Mouse (Mus musculus) embryonic facial prominence, embryonic 11.5 days (tissue): ENCODE results near the gene Fam208a. TPM values are rescaled to one million over a fixed set of nuclear protein-coding genes. Genes with fewer than 3 reads are reported as not detected.

ENCODE experiments used
- ATAC-seq: fragments of 200-750 bp; cut with Nextera tagmentation; replicated peaks from 2 replicates; pipeline ENCODE4 v1.8.0; 2017; ENCODE audit warnings: low read depth; ENCODE audit not compliant: insufficient number of reproducible peaks, low FRiP score, low TSS enrichment
- DNase-seq: peaks from one replicate; pipeline ENCODE4 v3.0.0-alpha.2; 2015; ENCODE audit warnings: low spot score
- H3K27ac ChIP-seq: fragments of 300-500 bp; sonication (generic); replicated peaks from 2 replicates; pipeline ENCODE4 v1.5.1; 2014; ENCODE audit warnings: mild to moderate bottlenecking, low read depth, low read length, control low read depth
- H3K27me3 ChIP-seq: fragments of 300-500 bp; sonication (generic); 2 replicates; pipeline ENCODE4 v1.6.1; 2014; ENCODE audit warnings: mild to moderate bottlenecking, low read length, moderate library complexity, mixed read lengths; ENCODE audit not compliant: control insufficient read depth, insufficient read depth
- H3K36me3 ChIP-seq: fragments of 300-500 bp; sonication (generic); replicated peaks from 2 replicates; pipeline ENCODE4 v1.6.1; 2014; ENCODE audit warnings: low read depth, mild to moderate bottlenecking, low read length, moderate library complexity, mixed read lengths; ENCODE audit not compliant: control insufficient read depth, insufficient read depth
- H3K4me1 ChIP-seq: fragments of 300-500 bp; sonication (generic); 2 replicates; pipeline ENCODE4 v1.6.1; 2014; ENCODE audit warnings: low read length, mixed read lengths; ENCODE audit not compliant: control insufficient read depth, insufficient read depth
- H3K4me2 ChIP-seq: fragments of 300-500 bp; sonication (generic); 2 replicates; pipeline ENCODE4 v1.6.1; 2014; ENCODE audit warnings: low read depth, mild to moderate bottlenecking, control low read depth, low read length, moderate library complexity
- H3K4me3 ChIP-seq: fragments of 300-500 bp; sonication (generic); 2 replicates; pipeline ENCODE4 v1.5.1; 2014; ENCODE audit warnings: low read depth, low read length, control low read depth
- H3K9ac ChIP-seq: fragments of 300-500 bp; sonication (generic); replicated peaks from 2 replicates; pipeline ENCODE4 v1.6.1; 2014; ENCODE audit warnings: mild to moderate bottlenecking, control low read depth, low read length
- H3K9me3 ChIP-seq: fragments of 300-500 bp; sonication (generic); replicated peaks from 2 replicates; pipeline ENCODE4 v1.6.1; 2016; ENCODE audit warnings: mild to moderate bottlenecking, low read length, inconsistent platforms, mixed read lengths; ENCODE audit not compliant: control insufficient read depth
- WGBS: fragments of 180-500 bp; shearing (Covaris S2); extraction: QIAGEN DNeasy Blood & Tissue Kit; methylation state at CpG from one replicate; pipeline ENCODE4 v1.1.7; 2014; 5-methylcytosine and 5-hydroxymethylcytosine counted together
- polyA plus RNA-seq: library from polyadenylated mRNA; unstranded; fragments of >200 nt; fragmentation: Nextera tagmentation; extraction: Ambion mirVana; gene quantifications from 2 replicates; pipeline ENCODE4 v1.2.1, GENCODE M21; 2014

Fam208a gene
- 8.6 and 9.7 TPM in 2 replicates for polyA plus RNA-seq

- ATAC-seq, result peak; percentile 94
- Histone ChIP-seq H3K4me1 (no peaks in the 10 kb centered on the region), H3K4me3 (peak within 1 kb of the TSS; percentile 67), H3K9ac (peak within 1 kb of the TSS; percentile 94), H3K27me3 (no peaks in the 10 kb centered on the region; the same call in 1 of the 2 replicates), H3K4me2 (peak within 1 kb of the TSS; percentile 92), H3K36me3 (no peaks in the 10 kb centered on the region; the same call in 1 of the 2 replicates), H3K27ac (peak within 1 kb of the TSS; percentile 97), H3K9me3 (peaks cover 2% of the 10 kb centered on the region; the same call in 1 of the 2 replicates)
- WGBS, result 1% methylated on average over 41 of the region's 43 CpGs
- peak; percentile 93 for DNase-seq
Measured at GRCm38 (mm10) chr14:27428573-27428972, at the start of gene Fam208a. Gene Fam208a, plus strand, starts transcription at chr14:27428834.

- ATAC-seq, result no peak
- H3K9me3 ChIP-seq, result no peaks in the 10 kb centered on the region
- H3K4me2 ChIP-seq, result no peak overlapping the region
- no peak overlapping the region for H3K9ac ChIP-seq
- H3K4me3 ChIP-seq, result no peak overlapping the region
- no peaks in the 10 kb centered on the region for H3K4me1 ChIP-seq
- no peak for DNase-seq
- no peak overlapping the region for H3K27ac ChIP-seq
- no peaks in the 10 kb centered on the region for H3K36me3 ChIP-seq
- no peaks in the 10 kb centered on the region for H3K27me3 ChIP-seq
- 81% methylated on average over 12 of the region's 12 CpGs for WGBS
Measured at GRCm38 (mm10) chr14:27379404-27379803, 49.2 kb upstream of the Fam208a start.

- DNase-seq, result no peak
- no peak for ATAC-seq
- Histone ChIP-seq H3K4me1 (no peaks in the 10 kb centered on the region), H3K27ac (no peak overlapping the region), H3K4me3 (no peak overlapping the region), H3K9ac (no peak overlapping the region), H3K9me3 (no peaks in the 10 kb centered on the region), H3K4me2 (no peak overlapping the region), H3K36me3 (no peaks in the 10 kb centered on the region), H3K27me3 (no peaks in the 10 kb centered on the region)
- WGBS, result 81% methylated on average over 7 of the region's 7 CpGs
Measured at GRCm38 (mm10) chr14:27381459-27381858, 47.2 kb upstream of the Fam208a start.

- H3K9ac ChIP-seq, result no peak overlapping the region
- WGBS, result 87% methylated on average over 5 of the region's 5 CpGs
- no peak overlapping the region for H3K27ac ChIP-seq
- H3K4me2 ChIP-seq, result no peak overlapping the region
- no peak for ATAC-seq
- no peaks in the 10 kb centered on the region for H3K4me1 ChIP-seq
- no peak for DNase-seq
- no peaks in the 10 kb centered on the region for H3K9me3 ChIP-seq
- no peak overlapping the region for H3K4me3 ChIP-seq
- H3K27me3 ChIP-seq, result no peaks in the 10 kb centered on the region
- no peaks in the 10 kb centered on the region for H3K36me3 ChIP-seq
Measured at GRCm38 (mm10) chr14:27383321-27383830, 45.3 kb upstream of the Fam208a start.

- no peak for DNase-seq
- WGBS, result 90% methylated on average over 4 of the region's 4 CpGs
- ATAC-seq, result no peak
- Histone ChIP-seq H3K27me3 (no peaks in the 10 kb centered on the region), H3K9ac (no peak overlapping the region), H3K4me2 (no peak overlapping the region), H3K4me3 (no peak overlapping the region), H3K27ac (no peak overlapping the region), H3K4me1 (no peaks in the 10 kb centered on the region), H3K36me3 (no peaks in the 10 kb centered on the region), H3K9me3 (no peaks in the 10 kb centered on the region)
Measured at GRCm38 (mm10) chr14:27384143-27384542, 44.5 kb upstream of the Fam208a start.

GRCm38 (mm10) chr14:27388616-27389015, 40.0 kb upstream of the Fam208a start:
- Histone ChIP-seq H3K27me3 (no peaks in the 10 kb centered on the region), H3K9me3 (no peaks in the 10 kb centered on the region), H3K4me3 (no peak overlapping the region), H3K36me3 (no peaks in the 10 kb centered on the region), H3K4me1 (no peaks in the 10 kb centered on the region), H3K4me2 (no peak overlapping the region), H3K9ac (no peak overlapping the region), H3K27ac (no peak overlapping the region)
- ATAC-seq (no peak), DNase-seq (no peak)

- DNase-seq (no peak), ATAC-seq (no peak)
- no peaks in the 10 kb centered on the region for H3K9me3 ChIP-seq
- no peaks in the 10 kb centered on the region for H3K27me3 ChIP-seq
- no peaks in the 10 kb centered on the region for H3K36me3 ChIP-seq
- no peak overlapping the region for H3K27ac ChIP-seq
- H3K4me2 ChIP-seq, result no peak overlapping the region
- WGBS, result 67% methylated on average over 2 of the region's 2 CpGs
- no peaks in the 10 kb centered on the region for H3K4me1 ChIP-seq
- H3K9ac ChIP-seq, result no peak overlapping the region
- no peak overlapping the region for H3K4me3 ChIP-seq
Measured at GRCm38 (mm10) chr14:27389722-27390121, 38.9 kb upstream of the Fam208a start.

- Histone ChIP-seq H3K9me3 (no peaks in the 10 kb centered on the region), H3K27ac (no peak overlapping the region), H3K4me1 (no peaks in the 10 kb centered on the region), H3K36me3 (no peaks in the 10 kb centered on the region), H3K4me3 (no peak overlapping the region), H3K4me2 (no peak overlapping the region), H3K9ac (no peak overlapping the region), H3K27me3 (no peaks in the 10 kb centered on the region)
- ATAC-seq, result no peak
- WGBS, result 67% methylated on average over 7 of the region's 7 CpGs
- DNase-seq, result no peak
Measured at GRCm38 (mm10) chr14:27390663-27391062, 38.0 kb upstream of the Fam208a start.
